ENCODE assay signal across 26 mouse cellular contexts in the genomic region with DNA sequence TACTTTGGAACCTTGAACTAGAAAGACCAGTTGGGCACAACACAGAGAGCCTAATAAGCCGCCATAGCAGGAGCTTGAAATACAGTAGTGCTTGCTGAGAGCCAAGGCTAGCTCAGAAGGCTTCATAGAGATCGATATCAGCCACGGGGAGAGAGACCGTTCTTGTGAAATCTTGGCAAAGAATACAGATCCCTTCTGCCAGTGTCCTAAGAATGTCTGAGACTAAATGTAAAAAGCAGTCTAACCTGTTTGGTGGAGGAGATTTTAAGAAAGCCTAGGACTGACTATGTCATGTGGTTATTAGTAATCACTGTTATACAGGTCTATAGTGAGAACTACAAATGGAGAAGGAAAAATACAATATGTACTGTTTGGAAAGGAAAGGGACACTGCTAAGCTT. TPM values are rescaled to one million over a fixed set of nuclear protein-coding genes. Genes with fewer than 3 reads are reported as not detected.
A peak's percentile ranks its signal among the peaks of the same experiment; 100 is the strongest.
DNase-seq lines count a peak whose midpoint lies in the region; ATAC-seq and TF ChIP-seq lines count a peak whose summit lies in the region.
"Had no signal": no experiment of that assay in that cellular context is flagged by ENCODE, and none has a peak within 500 bp of the region (broad histone marks: within the 10 kb centered on the region; RNA-seq: fewer than 3 reads in every experiment).

No protein-coding gene starts in this region.

- TF ChIP-seq POLR2A in liver, adult 2 months (IDR thresholded peaks at IDR 0.05; ENCODE audit: extremely low read depth, insufficient read depth, low read length) = no peak

- H3K36me3 ChIP-seq in embryonic facial prominence, embryonic 14.5 days (ENCODE audit: control insufficient read depth, insufficient read depth, low read length) = no peaks in the 10 kb centered on the region
- no peaks in the 10 kb centered on the region for H3K36me3 ChIP-seq in embryonic facial prominence, embryonic 10.5 days (replicated peaks)
- H3K36me3 ChIP-seq in liver, adult 2 months (ENCODE audit: control insufficient read depth, insufficient read depth, low read length) = no peaks in the 10 kb centered on the region
- no peaks in the 10 kb centered on the region for H3K36me3 ChIP-seq in liver, embryonic 12.5 days
- no peaks in the 10 kb centered on the region for H3K36me3 ChIP-seq in stomach, postnatal 0 days (ENCODE audit: control insufficient read depth, insufficient read depth, low read length)
- H3K36me3 ChIP-seq in midbrain, embryonic 15.5 days (replicated peaks) = no peaks in the 10 kb centered on the region
- H3K36me3 ChIP-seq: embryonic facial prominence, embryonic 13.5 days; forebrain, embryonic 10.5 days; forebrain, embryonic 12.5 days; G1E had no signal

- no peaks in the 10 kb centered on the region for H3K79me2 ChIP-seq in liver, adult 2 months (ENCODE audit: control insufficient read depth, insufficient read depth, low read length)

- no peak for TF ChIP-seq CTCF in liver, adult 2 months (IDR thresholded peaks at IDR 0.05; ENCODE audit: low read depth, low read length)
- TF ChIP-seq CTCF in stomach, postnatal 0 days (IDR thresholded peaks at IDR 0.05; ENCODE audit: low read depth) = no peak

- 85% methylated on average over 4 of the region's 4 CpGs for WGBS in embryonic facial prominence, embryonic 14.5 days
- whole genome bisulfite sequencing in embryonic facial prominence, embryonic 10.5 days = 90% methylated on average over 4 of the region's 4 CpGs
- WGBS in liver, adult 2 months = 21% methylated on average over 4 of the region's 4 CpGs
- 76% methylated on average over 4 of the region's 4 CpGs for WGBS in liver, embryonic 12.5 days (ENCODE audit: insufficient replicate concordance)
- WGBS in stomach, postnatal 0 days = 69% methylated on average over 4 of the region's 4 CpGs
- 94% methylated on average over 4 of the region's 4 CpGs for WGBS in midbrain, embryonic 15.5 days

- H3K27ac ChIP-seq in embryonic facial prominence, embryonic 14.5 days (replicated peaks; ENCODE audit: low read depth, low read length) = no peak overlapping the region
- no peak overlapping the region for H3K27ac ChIP-seq in embryonic facial prominence, embryonic 10.5 days (replicated peaks)
- H3K27ac ChIP-seq in liver, adult 2 months (replicated peaks; ENCODE audit: insufficient read depth, low read depth, low read length) = peak overlapping the region; percentile 95
- H3K27ac ChIP-seq in liver, embryonic 12.5 days = no peak overlapping the region
- H3K27ac ChIP-seq in stomach, postnatal 0 days (replicated peaks) = no peak overlapping the region
- no peak overlapping the region for H3K27ac ChIP-seq in midbrain, embryonic 15.5 days
- H3K27ac ChIP-seq: embryonic facial prominence, embryonic 13.5 days; forebrain, embryonic 10.5 days; forebrain, embryonic 12.5 days had no signal

- H3K27me3 ChIP-seq in embryonic facial prominence, embryonic 14.5 days (replicated peaks; ENCODE audit: control insufficient read depth, insufficient read depth, low read length) = no peaks in the 10 kb centered on the region
- H3K27me3 ChIP-seq in embryonic facial prominence, embryonic 10.5 days (replicated peaks; ENCODE audit: low read depth, poor library complexity, severe bottlenecking) = no peaks in the 10 kb centered on the region
- no peaks in the 10 kb centered on the region for H3K27me3 ChIP-seq in liver, adult 2 months (ENCODE audit: control insufficient read depth, insufficient read depth, low read length)
- no peaks in the 10 kb centered on the region for H3K27me3 ChIP-seq in liver, embryonic 12.5 days (replicated peaks)
- H3K27me3 ChIP-seq in stomach, postnatal 0 days (ENCODE audit: control insufficient read depth, insufficient read depth, low read length) = no peaks in the 10 kb centered on the region
- no peaks in the 10 kb centered on the region for H3K27me3 ChIP-seq in midbrain, embryonic 15.5 days (replicated peaks)
- H3K27me3 ChIP-seq: CH12.LX; embryonic facial prominence, embryonic 13.5 days; forebrain, embryonic 12.5 days; Patski had no signal

- no peak overlapping the region for H3K9ac ChIP-seq in embryonic facial prominence, embryonic 14.5 days (ENCODE audit: low read depth, low read length)
- H3K9ac ChIP-seq in liver, adult 2 months (ENCODE audit: low read depth, low read length) = no peak overlapping the region
- H3K9ac ChIP-seq in liver, embryonic 12.5 days = no peak overlapping the region
- no peak overlapping the region for H3K9ac ChIP-seq in stomach, postnatal 0 days (ENCODE audit: low read length)
- H3K9ac ChIP-seq in midbrain, embryonic 15.5 days = no peak overlapping the region
- H3K9ac ChIP-seq: embryonic facial prominence, embryonic 13.5 days; forebrain, embryonic 12.5 days had no signal

- no peak for TF ChIP-seq EP300 in stomach, postnatal 0 days (optimal IDR thresholded peaks at IDR 0.05)

- no peaks in the 10 kb centered on the region for H3K9me3 ChIP-seq in embryonic facial prominence, embryonic 14.5 days (ENCODE audit: control insufficient read depth, low read length)
- H3K9me3 ChIP-seq in embryonic facial prominence, embryonic 10.5 days = no peaks in the 10 kb centered on the region
- no peaks in the 10 kb centered on the region for H3K9me3 ChIP-seq in liver, embryonic 12.5 days (replicated peaks)
- no peaks in the 10 kb centered on the region for H3K9me3 ChIP-seq in stomach, postnatal 0 days (ENCODE audit: control insufficient read depth, low read length)
- no peaks in the 10 kb centered on the region for H3K9me3 ChIP-seq in midbrain, embryonic 15.5 days
- H3K9me3 ChIP-seq: embryonic facial prominence, embryonic 13.5 days; forebrain, embryonic 10.5 days; forebrain, embryonic 12.5 days; G1E had no signal

- ATAC-seq in embryonic facial prominence, embryonic 14.5 days (ENCODE audit: low read depth) = no peak
- no peak for ATAC-seq in liver, embryonic 12.5 days
- 0 out of 2 replicates have a peak, but pooled peaks have one; percentile 8 for ATAC-seq in stomach, postnatal 0 days (ENCODE audit: low FRiP score, low TSS enrichment)
- no peak for ATAC-seq in midbrain, embryonic 15.5 days (replicated peaks)
- ATAC-seq: activated CD4-positive, CD25-positive, alpha-beta regulatory T cell, adult 4 months; CD4-positive, CD25-positive, alpha-beta regulatory T cell, adult 4 months; forebrain, embryonic 14.5 days; forebrain, embryonic 16.5 days; Patski had no signal

- H3K4me3 ChIP-seq in embryonic facial prominence, embryonic 14.5 days (ENCODE audit: low read depth, low read length) = no peak overlapping the region
- no peak overlapping the region for H3K4me3 ChIP-seq in embryonic facial prominence, embryonic 10.5 days
- H3K4me3 ChIP-seq in liver, adult 2 months (ENCODE audit: insufficient read depth, low read depth, low read length) = no peak overlapping the region
- no peak overlapping the region for H3K4me3 ChIP-seq in liver, embryonic 12.5 days
- no peak overlapping the region for H3K4me3 ChIP-seq in stomach, postnatal 0 days (ENCODE audit: low read depth, low read length)
- no peak overlapping the region for H3K4me3 ChIP-seq in midbrain, embryonic 15.5 days
- H3K4me3 ChIP-seq: embryonic facial prominence, embryonic 13.5 days; forebrain, embryonic 10.5 days; forebrain, embryonic 12.5 days had no signal

- no peak overlapping the region for H3K4me2 ChIP-seq in embryonic facial prominence, embryonic 14.5 days (ENCODE audit: low read depth, low read length)
- no peak overlapping the region for H3K4me2 ChIP-seq in liver, embryonic 12.5 days
- no peak overlapping the region for H3K4me2 ChIP-seq in stomach, postnatal 0 days (replicated peaks; ENCODE audit: low read depth)
- no peak overlapping the region for H3K4me2 ChIP-seq in midbrain, embryonic 15.5 days
- H3K4me2 ChIP-seq: embryonic facial prominence, embryonic 13.5 days; forebrain, embryonic 12.5 days had no signal

- peak; percentile 23 for DNase-seq in embryonic facial prominence, embryonic 14.5 days (ENCODE audit: low spot score)
- no peak for DNase-seq in embryonic facial prominence, embryonic 10.5 days (ENCODE audit: low spot score)
- peak; percentile 91 for DNase-seq in liver, adult 2 months (ENCODE audit: extremely low read depth, low read depth, low spot score)
- DNase-seq in fat pad, adult 2 months (ENCODE audit: extremely low read depth, low read depth, low spot score) = peak; percentile 93
- no peak for DNase-seq in stomach, postnatal 0 days (ENCODE audit: low spot score)
- DNase-seq: adrenal gland, adult 8-10 months; adrenal gland, postnatal 14 days; adrenal gland, postnatal 36 days; B cell, adult 2 months; cerebellum, adult 11-12 months; cerebellum, adult 2 months; cerebellum, adult 9-10 months; cerebellum, postnatal 10 days; cerebellum, postnatal 25 days had no signal

- H3K4me1 ChIP-seq in embryonic facial prominence, embryonic 14.5 days (ENCODE audit: control insufficient read depth, insufficient read depth, low read length) = peaks cover 11% of the 10 kb centered on the region
- peaks cover 22% of the 10 kb centered on the region for H3K4me1 ChIP-seq in embryonic facial prominence, embryonic 10.5 days
- H3K4me1 ChIP-seq in liver, adult 2 months (ENCODE audit: control insufficient read depth, insufficient read depth, low read length) = peaks cover 11% of the 10 kb centered on the region
- peaks cover 22% of the 10 kb centered on the region for H3K4me1 ChIP-seq in liver, embryonic 12.5 days
- H3K4me1 ChIP-seq in stomach, postnatal 0 days (replicated peaks; ENCODE audit: control insufficient read depth, insufficient read depth) = 0 out of 2 replicates have a peak, but pooled peaks cover 4% of the 10 kb centered on the region
- peaks cover 10% of the 10 kb centered on the region; the same call in 1 of the 2 replicates for H3K4me1 ChIP-seq in midbrain, embryonic 15.5 days

RNA-seq across cellular contexts. Expression of gene Klf3, which starts 59.1 kb away (rescaled TPM):
- polyA plus RNA-seq in embryonic facial prominence, embryonic 14.5 days (2014; fragmentation: Nextera tagmentation; extraction: Ambion mirVana) = 58.5 and 65.5 TPM in 2 replicates
- polyA plus RNA-seq in embryonic facial prominence, embryonic 10.5 days (2016; fragmentation: Nextera tagmentation; extraction: Ambion mirVana) = 55.0 and 55.2 TPM in 2 replicates
- total RNA-seq in liver, adult 2 months (2014; rRNA removed) = 17.8 and 18.3 TPM in 2 replicates
- polyA plus RNA-seq in liver, adult 2 months (2012; rRNA removed) = 35.7 and 39.9 TPM in 2 replicates
- polyA plus RNA-seq in liver, embryonic 12.5 days (2016; fragmentation: Nextera tagmentation; extraction: Ambion mirVana) = 91.2 and 105 TPM in 2 replicates
- polyA plus RNA-seq in stomach, postnatal 0 days (2015; fragmentation: Nextera tagmentation; extraction: Ambion mirVana) = 97.5 and 101 TPM in 2 replicates
- 24.6 and 27.7 TPM in 2 replicates for polyA plus RNA-seq in midbrain, embryonic 15.5 days (2015; fragmentation: Nextera tagmentation; extraction: Ambion mirVana)

Comparison
In these comparisons a context has a peak if more than half of its experiments do, and no peak if none do; other contexts are left out.
1. DNase-seq: peak in embryonic facial prominence, embryonic 14.5 days (single experiment), liver, adult 2 months (single experiment) and fat pad, adult 2 months (single experiment); none in embryonic facial prominence, embryonic 10.5 days (single experiment) and stomach, postnatal 0 days (single experiment).